Mouse (Mus musculus): ENCODE data around the gene Exd2.

Gene Exd2

GRCm38 (mm10) chr12:80462942-80463651 is at the start of gene Exd2:
TSS of gene Exd2 (plus strand) at chr12:80463095.
- peak; percentile 90 for DNase-seq (ENCODE audit: low read depth, low spot score)

DNA sequence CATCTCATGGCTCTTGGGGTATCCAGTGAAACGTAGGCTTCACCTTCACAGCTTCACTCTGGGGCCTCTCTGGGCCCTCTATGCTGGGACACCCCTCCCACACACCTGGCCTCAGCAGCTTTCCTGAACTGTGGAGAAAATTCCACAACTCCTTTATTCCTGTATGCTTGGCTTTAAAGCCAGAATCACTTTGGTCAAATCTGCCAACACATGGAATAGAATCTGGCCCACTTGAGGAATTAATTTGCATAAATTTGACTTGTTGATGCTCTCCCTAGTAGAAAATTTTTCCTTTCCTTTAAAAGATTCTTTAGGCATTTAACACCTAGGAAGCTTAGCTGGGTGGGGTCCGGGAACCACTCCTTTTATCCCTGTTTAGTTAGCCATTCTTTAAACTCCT is 47.8 kb upstream of the Exd2 start:
- DNase-seq (ENCODE audit: low read depth, low spot score), result no peak

- DNase-seq (ENCODE audit: low read depth, low spot score), result no peak
Measured at GRCm38 (mm10) chr12:80427683-80428082, 35.2 kb upstream of the Exd2 start.

DNA sequence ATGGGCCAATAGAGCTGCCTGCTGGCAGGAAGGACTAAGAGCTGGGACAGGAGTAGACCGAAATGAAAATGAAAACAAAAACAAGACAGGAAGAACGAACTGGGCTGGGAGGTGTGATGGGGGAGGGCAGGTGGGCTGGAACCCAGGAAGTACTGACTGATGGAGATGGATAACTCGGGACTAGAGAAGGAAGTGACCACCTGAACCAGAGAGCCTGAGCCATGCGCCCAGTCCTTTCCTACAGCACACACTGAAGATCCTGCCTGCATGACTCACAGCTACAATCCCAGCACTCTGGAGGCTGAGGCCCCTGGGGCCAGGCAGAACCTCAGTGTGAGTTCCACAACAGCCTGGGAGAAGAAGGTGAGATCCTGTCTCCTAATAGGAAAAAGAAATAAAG is 29.6 kb upstream of the Exd2 start:
- no peak for DNase-seq (ENCODE audit: low read depth, low spot score)

- no peak for DNase-seq (ENCODE audit: low read depth, low spot score)
Measured at GRCm38 (mm10) chr12:80434601-80434960, 28.3 kb upstream of the Exd2 start.

DNA sequence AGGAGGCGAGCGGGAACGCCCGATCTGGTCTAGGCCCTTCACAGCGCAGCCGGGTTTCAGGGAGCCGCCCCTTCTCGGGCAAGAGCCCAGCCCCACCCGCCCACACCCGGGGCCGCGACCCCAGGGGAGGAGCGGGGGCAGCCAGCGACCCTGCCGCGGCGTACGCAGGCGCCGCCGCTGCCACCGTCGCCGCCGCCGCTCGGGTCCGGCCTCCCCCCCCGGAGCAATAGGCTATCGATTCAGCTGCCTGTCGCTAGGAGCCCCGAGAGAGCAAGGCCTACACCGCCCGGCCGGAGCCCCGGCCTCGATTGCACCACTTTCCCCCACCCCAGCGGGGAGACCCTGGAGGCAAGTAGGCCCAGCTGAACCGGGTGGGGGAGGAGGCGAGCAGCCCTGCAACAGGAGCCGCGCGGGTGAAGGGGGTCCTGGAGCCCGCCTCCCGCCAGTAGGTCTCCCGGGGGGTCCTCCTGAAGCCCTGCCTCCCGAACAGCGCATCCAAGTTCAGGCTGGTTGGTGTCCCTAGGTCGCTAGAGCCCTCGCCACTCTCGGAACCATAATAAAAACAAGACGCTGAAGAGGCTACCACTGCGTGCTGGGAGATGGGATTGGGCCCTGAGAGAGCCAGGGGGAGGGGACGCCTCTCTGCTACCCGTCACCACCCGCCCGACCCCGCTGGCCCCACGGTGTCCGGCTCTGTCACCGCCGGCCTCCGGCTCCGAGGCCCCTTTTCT is 27.8 kb upstream of the Exd2 start:
- peak; percentile 66 for DNase-seq (ENCODE audit: low read depth, low spot score)

GRCm38 (mm10) chr12:80435887-80436286 is 27.0 kb upstream of the Exd2 start:
- peak; percentile 11 for DNase-seq (ENCODE audit: low read depth, low spot score)

DNA sequence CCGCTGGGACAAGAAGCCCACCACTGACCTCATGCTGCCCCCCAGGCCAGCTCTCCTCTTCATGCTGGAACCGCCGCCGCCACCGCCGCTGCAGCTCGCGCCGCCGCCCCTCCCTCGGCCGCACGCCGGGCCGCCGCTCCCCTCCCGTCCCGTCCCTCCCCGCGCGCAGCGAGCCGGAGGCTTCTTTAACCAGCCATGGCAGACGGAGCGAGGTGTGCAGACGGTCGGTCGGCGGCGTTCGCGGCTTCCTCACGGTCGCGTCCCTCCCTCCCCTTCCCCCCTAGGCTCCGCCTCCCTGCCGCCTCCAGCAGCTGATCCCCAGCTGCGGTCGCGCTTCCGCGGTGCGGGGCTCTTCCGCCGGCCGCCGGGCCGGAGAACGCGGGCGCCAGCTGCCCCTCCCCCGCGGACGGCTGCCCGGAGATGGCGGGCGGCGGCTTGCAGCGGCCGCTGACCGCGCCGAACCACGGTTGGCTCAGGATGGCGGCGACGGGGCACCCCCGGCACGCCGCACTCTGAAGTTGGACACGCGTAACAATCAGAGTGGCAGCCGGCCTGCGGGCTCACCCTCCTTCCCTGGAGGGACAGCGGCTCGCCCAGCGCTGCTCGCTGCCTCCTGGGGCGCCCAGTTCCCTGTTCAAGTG is 26.4 kb upstream of the Exd2 start, which contains the start of gene Dcaf5:
Gene Dcaf5, minus strand, starts transcription at position 266 of the 641 bp plus-strand sequence.
- peak; percentile 71 for DNase-seq (ENCODE audit: low read depth, low spot score)

DNA sequence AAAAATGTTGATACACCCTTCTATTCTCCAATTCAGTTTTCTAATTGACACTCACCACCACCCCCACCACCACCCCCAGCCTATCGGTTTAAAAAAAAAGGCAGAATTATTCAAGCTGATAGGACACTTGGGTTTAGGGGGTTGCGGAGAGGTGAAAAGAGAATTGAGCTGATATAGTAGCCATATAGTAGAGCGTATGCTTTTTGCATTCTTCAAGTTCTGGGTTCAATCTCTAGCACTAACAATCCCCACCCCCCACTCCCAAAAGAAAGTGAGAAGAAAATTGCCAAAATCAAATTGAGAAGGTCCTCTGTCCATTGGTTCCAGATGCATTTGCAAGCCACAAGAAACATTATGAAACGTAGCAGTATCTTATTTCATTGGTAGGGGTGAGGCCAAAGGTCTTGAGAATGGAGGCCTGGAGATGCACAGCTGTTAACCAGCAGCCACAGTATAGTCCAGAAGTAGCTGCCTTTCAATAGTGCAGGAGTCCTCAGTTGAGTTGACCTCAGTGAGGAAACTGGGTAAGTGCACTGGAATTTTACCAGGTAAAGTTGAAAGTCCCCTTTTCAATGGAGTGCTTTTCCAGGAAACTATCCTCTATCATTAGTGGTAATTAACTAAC is 25.7 kb upstream of the Exd2 start:
- no peak for DNase-seq (ENCODE audit: low read depth, low spot score)

DNA sequence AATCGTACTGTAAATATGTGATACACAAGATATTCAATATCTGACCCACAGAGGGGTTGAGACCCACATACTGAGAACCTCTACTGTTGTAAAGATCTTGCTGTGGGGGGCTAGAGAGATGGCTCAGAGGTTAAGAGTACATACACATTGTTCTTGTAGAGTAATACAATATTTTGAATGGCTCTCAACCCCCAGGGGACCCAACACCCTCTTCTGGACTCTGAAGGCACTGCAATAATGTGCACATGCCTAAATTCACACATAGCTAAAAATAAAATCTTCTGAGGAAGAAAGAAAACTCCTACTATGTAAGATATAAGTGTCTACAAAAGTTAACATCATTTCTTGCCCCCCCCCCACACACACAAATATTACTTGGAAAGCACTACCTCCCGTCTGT is 21.9 kb upstream of the Exd2 start:
- no peak for DNase-seq (ENCODE audit: low read depth, low spot score)

DNA sequence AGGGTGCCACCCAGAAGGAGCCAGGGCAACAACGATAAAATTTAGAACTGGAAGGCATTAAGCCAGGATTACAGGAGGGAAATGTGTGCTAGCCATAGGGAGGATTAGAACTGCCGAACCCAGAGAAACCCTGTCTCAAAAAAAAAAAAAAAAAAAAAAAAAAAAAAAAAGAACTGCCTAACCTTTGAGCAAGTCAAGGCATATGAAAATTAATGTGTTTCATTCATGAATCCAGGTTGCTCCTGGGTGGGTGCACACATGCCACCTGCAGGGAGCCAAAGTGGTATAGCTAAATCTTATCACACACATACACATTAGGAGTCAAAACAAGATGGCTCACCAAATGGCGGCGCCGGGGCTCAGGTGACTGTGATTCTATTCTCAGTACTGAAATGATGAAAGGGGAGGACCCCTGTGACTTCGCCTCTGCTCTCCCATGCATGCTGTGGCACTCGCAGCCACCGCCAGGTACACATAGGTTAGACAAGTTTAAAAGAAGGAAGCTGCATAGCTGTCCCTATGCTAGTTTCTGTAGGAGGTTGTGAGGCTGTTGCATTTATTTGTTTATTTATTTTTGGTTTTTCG is 18.3 kb upstream of the Exd2 start:
- no peak for DNase-seq (ENCODE audit: low read depth, low spot score)

GRCm38 (mm10) chr12:80453506-80453905 is 9.4 kb upstream of the Exd2 start:
- no peak for DNase-seq (ENCODE audit: low read depth, low spot score)

GRCm38 (mm10) chr12:80458033-80458432 is 4.9 kb upstream of the Exd2 start:
- DNase-seq (ENCODE audit: low read depth, low spot score), result no peak

- peak; percentile 75 for DNase-seq (ENCODE audit: low read depth, low spot score)
Measured at GRCm38 (mm10) chr12:80462292-80462896, 501 bp upstream of the Exd2 start.

- no peak for DNase-seq (ENCODE audit: low read depth, low spot score)
Measured at GRCm38 (mm10) chr12:80463666-80464269, 873 bp downstream of the Exd2 start.

- DNase-seq (ENCODE audit: low read depth, low spot score), result no peak
Measured at GRCm38 (mm10) chr12:80470206-80470605, 7.3 kb downstream of the Exd2 start.

DNA sequence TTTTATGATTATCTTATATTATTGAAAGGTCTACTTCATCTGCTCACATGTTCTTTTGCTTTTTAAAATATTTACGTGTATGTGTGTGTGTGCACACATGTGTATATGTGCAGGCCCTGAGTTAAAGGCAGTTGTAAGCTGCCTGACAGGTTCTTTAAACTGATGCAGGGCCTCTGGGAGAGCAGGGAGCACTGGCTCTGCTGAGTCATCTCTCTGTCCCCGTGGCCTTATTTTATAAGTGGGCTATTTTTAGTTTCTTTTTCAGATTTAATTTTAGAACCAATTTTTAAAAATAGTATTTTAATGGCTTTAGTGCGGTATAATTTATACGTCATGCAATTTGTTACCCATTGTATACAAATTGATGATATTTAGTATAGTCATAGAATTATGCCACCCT is 9.0 kb downstream of the Exd2 start:
- no peak for DNase-seq (ENCODE audit: low read depth, low spot score)

DNA sequence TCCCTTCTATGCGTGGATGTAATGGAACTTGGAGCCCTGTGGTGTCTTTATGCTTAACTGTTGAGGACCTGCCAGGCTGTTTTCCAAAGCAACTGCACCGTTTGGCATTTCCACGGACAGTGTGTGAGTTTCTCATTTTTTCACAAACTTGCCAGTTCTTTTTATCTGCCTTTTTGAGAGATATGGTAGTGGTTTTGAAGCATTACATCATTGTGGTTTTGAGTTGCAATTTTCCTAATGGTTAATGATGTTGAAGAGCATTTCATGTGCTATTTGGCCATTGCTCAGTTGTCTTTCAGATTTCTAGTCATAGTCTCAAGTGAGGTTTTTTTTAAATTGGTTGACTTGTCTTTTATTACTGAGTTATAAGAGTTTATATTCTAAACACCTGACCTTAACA is 10.8 kb downstream of the Exd2 start:
- DNase-seq (ENCODE audit: low read depth, low spot score), result no peak

GRCm38 (mm10) chr12:80479986-80480385 is 17.1 kb downstream of the Exd2 start:
- DNase-seq (ENCODE audit: low read depth, low spot score), result no peak

GRCm38 (mm10) chr12:80483397-80483796 is 20.5 kb downstream of the Exd2 start:
- peak; percentile 51 for DNase-seq (ENCODE audit: low read depth, low spot score)

DNA sequence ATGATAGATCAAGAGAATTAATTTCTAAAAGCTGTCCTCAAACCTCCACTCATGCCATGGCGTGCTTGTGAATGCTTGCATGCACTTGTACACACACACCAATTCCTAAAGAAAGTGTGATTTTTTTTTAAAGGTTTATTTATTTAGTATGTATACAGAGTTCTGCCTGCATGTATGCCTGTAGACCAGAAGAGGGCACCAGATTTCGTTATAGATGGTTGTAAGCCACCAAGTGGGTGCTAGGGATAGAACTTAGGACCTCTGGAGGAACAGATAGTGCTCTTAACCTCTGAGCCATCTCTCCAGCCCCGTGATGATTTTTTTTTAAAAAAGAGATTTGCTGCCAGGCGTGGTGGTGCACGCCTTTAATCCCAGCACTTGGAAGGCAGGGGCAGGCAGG is 30.4 kb downstream of the Exd2 start:
- DNase-seq (ENCODE audit: low read depth, low spot score), result peak; percentile 55
